Mouse (Mus musculus): ENCODE measurements around the gene Kcna3.

The Kcna3 gene

DNA sequence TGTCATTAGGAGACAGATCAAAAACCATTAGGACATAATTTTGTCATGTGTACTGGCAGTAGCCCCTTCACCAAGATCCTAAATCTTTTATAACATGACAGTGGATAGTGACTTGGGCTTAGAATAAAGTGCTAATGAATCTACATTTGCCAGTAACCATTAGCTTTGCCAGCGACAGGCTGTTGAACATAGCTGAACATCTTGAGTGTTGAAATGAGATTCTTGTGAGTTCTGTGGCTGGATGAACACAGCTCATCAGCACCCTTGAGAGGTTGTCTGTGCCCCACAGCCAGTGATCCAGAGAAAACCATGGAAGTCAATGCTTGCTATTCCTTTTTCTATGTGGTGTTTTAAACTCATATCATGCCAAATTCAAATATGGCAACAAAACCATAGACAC, 5.7 kb downstream of the Kcna3 start:
- POLR2A ChIA-PET, result interaction anchor here in 2 of 4 experiments (0.6 to 0.7 kb wide), 2 partner anchors 118 to 1598 kb away, joined by 3 to 4 read pairs; no protein-coding TSS in a partner anchor
- CTCF ChIA-PET, result interaction anchor here in 1 of 4 experiments (0.6 kb wide), 1 partner anchor 852 kb away, joined by 5 read pairs; no protein-coding TSS in a partner anchor

- POLR2A ChIA-PET, result no interaction called here
- CTCF ChIA-PET, result no interaction called here
Measured at GRCm38 (mm10) chr3:107061468-107061867, 25.5 kb downstream of the Kcna3 start.

DNA sequence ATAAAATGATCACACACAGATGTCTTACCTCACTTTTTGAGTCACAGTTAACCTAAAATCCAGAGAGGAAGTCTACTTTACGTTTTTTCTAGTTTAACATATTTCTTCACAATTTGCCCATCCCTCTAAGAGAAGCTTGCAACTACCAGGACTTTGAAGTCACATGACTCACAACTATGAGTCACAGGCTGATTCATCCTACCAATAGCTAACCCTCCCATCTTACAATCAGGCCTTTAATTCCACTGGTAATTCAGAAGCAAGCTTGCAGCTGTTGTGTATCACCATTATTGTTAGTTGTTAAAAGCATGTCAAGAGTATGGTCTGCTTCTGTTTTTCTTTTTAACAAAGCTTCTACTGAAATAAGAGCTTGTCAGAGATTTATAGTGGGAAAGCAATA, 26.8 kb downstream of the Kcna3 start:
- CTCF ChIA-PET, result no interaction called here
- POLR2A ChIA-PET, result no interaction called here

GRCm38 (mm10) chr3:107065510-107066095, 29.6 kb downstream of the Kcna3 start:
- POLR2A ChIA-PET, result no interaction called here
- CTCF ChIA-PET, result no interaction called here

GRCm38 (mm10) chr3:107066165-107066850, 30.3 kb downstream of the Kcna3 start:
- ChIA-PET POLR2A (interaction anchor here in 1 of 4 experiments (0.7 kb wide), 1 partner anchor 24 kb away, joined by 4 read pairs; no protein-coding TSS in a partner anchor), CTCF (interaction anchor here in 1 of 4 experiments (0.7 kb wide), 1 partner anchor 1447 kb away, joined by 12 read pairs; no protein-coding TSS in a partner anchor)

DNA sequence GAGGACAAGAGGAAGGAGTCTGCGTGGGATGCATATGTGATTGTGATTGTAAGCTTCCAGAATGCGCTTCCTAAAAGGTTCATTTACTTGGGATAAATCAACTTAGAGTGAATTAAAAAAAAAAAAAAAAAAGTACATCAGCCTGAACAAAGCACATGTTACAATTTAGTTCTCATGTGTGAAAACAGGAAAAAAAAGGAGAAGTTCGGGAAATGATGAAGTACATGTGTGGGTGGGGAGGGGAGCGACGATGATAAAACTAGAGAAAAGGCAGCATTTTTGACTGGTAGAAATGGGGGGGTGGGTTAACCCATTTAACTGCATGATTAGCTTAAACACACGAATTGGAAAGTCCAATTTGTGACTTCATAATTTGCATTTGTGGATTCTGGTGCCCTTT, 31.3 kb downstream of the Kcna3 start:
- CTCF ChIA-PET, result interaction anchor here in 2 of 4 experiments (0.7 to 1.1 kb wide), 2 partner anchors 14 to 1448 kb away, joined by 3 to 12 read pairs; no protein-coding TSS in a partner anchor
- POLR2A ChIA-PET, result interaction anchor here in 1 of 4 experiments (0.7 kb wide), 1 partner anchor 23 kb away, joined by 4 read pairs; no protein-coding TSS in a partner anchor

- CTCF ChIA-PET, result no interaction called here
- POLR2A ChIA-PET, result no interaction called here
Measured at GRCm38 (mm10) chr3:107073863-107074262, 37.9 kb downstream of the Kcna3 start.

DNA sequence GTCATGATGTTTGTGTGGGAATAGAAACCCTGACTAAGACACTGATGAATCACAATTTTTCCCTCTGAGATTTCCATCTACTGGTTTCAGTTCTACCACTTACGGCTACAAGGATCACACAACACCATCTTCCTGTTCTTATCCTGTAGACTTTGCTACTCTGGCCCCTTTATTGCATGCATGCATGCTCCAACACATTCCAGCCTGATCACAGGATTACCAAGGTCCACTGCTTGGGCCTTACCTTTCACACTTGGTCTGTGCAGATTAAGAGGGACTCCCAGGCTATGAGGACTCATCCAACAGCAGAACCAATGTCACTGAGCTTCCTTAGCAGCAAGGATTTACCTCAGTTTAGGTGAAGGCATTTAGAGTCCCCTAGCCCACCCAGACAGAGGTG, 39.7 kb downstream of the Kcna3 start:
- POLR2A ChIA-PET, result no interaction called here
- CTCF ChIA-PET, result interaction anchor here in 1 of 4 experiments (1.0 to 2.1 kb wide), 2 partner anchors 18 to 173 kb away, joined by 3 to 4 read pairs; no protein-coding TSS in a partner anchor

- POLR2A ChIA-PET, result no interaction called here
- CTCF ChIA-PET, result interaction anchor here in 1 of 4 experiments (2.1 kb wide), 1 partner anchor 174 kb away, joined by 4 read pairs; no protein-coding TSS in a partner anchor
Measured at GRCm38 (mm10) chr3:107076658-107077057, 40.7 kb downstream of the Kcna3 start.

DNA sequence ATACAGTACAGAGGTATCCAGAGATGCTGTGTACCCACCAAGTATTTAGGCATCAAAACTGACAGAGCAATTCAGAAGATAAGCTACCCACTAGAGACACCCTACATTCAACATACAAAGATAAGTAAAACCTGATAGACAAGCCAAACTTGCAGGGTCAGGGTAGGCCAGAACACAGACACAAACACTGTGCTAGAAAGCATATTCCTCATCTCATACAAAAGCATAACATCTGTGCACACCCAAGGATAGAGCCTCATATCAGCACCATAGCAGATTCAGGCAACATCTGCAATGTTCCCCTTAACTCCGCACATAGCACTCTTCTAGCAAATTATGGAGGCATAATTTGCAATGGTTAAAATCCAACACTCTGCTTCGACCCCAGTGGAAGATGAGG, 41.1 kb downstream of the Kcna3 start:
- ChIA-PET CTCF (no interaction called here), POLR2A (no interaction called here)

DNA sequence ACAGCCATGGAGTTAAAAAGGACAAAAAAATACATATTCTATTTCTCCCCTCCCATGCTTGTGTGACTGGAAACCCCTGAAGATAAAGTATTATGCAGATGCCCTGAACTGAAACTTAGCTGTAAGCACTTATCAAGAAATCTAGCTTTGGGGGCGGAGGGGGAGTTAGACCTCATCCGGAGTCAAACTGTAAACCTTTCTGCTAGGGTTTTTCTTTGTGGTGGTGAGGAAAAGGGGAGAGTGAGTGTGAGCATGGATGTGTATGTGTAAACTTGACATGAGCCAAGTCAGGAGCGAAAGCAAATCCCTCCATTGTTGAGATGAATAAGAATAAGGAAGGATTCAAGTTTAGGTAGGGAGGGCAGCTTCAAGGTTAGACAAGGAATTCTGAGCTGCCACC, 44.8 kb downstream of the Kcna3 start:
- POLR2A ChIA-PET, result no interaction called here
- CTCF ChIA-PET, result interaction anchor here in 1 of 4 experiments (0.6 kb wide), 1 partner anchor 108 kb away, joined by 4 read pairs; no protein-coding TSS in a partner anchor

DNA sequence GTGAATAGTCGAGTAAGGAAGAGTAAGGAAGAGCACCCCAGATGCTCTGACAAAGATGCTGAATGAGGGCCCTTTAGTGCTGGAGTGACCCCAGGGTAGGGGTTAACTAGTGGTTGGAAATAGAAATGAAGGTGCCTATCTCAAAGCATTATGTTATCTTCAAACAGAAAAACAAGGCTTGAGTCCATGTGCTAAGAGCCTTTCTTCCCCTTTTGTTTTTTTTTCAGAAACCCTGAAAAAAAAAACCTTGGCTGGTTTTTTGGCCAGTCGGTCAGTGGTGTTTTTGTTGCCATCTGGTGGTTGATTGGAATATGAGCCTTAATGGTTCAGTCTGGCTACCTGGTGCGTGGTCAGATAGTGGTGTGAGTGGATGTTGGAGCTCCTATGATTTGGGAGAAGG, 45.3 kb downstream of the Kcna3 start:
- ChIA-PET CTCF (interaction anchor here in 3 of 4 experiments (0.6 to 1.2 kb wide), 7 partner anchors 14 to 427 kb away, joined by 3 to 4 read pairs (median 3); no protein-coding TSS in a partner anchor), POLR2A (no interaction called here)

DNA sequence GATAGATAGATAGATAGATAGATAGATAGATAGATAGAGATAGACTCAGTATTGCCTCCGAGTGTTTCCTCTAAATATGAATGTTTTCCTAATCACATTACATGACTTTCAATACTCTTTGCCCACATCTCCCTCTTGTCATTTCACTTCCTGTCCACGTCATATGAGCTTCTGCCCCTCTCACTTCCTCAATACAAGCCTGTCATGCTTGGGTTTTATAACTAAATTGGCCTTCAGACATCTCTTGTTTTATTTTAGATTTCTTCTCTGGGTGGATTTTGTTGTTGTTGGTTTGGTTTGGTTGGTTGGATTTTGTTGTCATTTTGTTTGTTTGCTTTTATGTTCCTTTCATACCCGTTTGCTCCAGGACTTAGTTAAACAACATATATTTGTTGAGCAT, 48.6 kb downstream of the Kcna3 start:
- ChIA-PET POLR2A (no interaction called here), CTCF (interaction anchor here in 1 of 4 experiments (1.0 kb wide), 1 partner anchor 9 kb away, joined by 3 read pairs; no protein-coding TSS in a partner anchor)

GRCm38 (mm10) chr3:107087410-107087809, 51.4 kb downstream of the Kcna3 start:
- ChIA-PET CTCF (interaction anchor here in 1 of 4 experiments (0.6 kb wide), 1 partner anchor 15 kb away, joined by 5 read pairs; no protein-coding TSS in a partner anchor), POLR2A (interaction anchor here in 1 of 4 experiments (0.6 kb wide), 1 partner anchor 9 kb away, joined by 3 read pairs; no protein-coding TSS in a partner anchor)
